Mouse (Mus musculus) ovary, postnatal 14 days (tissue): ENCODE measurements around the gene Camk1d.

Experiments used
- DNase-seq: peaks from one replicate; pipeline ENCODE4 v3.0.0; 2022; ENCODE audit warnings: low spot score

The Camk1d gene

GRCm38 (mm10) chr2:5469366-5469941 lies 244.9 kb downstream of the Camk1d start:
- DNase-seq, result no peak

DNA sequence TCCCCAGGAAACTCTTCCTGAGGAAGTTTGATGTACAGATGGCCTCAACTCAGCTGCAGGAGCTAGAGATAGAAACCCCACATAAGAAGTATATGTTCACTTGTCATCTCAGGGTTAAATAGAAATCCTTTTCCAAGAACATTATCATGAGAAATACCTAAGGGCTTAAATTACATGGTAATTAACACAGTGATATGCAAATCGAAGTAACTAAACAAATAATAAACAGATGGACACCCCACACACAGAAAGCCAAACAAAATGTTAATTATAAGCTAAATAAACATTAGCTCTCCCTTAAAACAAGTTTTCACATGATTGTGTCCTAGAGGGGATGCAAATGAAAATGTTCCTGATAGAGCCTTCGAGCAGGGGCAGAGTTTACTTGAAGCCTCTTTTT lies 246.8 kb downstream of the Camk1d start:
- DNase-seq, result no peak

GRCm38 (mm10) chr2:5458671-5459235 lies 255.6 kb downstream of the Camk1d start:
- DNase-seq, result no peak

- no peak for DNase-seq
Observed at GRCm38 (mm10) chr2:5458075-5458494, 256.2 kb downstream of the Camk1d start.

GRCm38 (mm10) chr2:5456108-5456507 lies 258.2 kb downstream of the Camk1d start:
- DNase-seq, result no peak

- DNase-seq, result no peak
Observed at GRCm38 (mm10) chr2:5454830-5455229, 259.5 kb downstream of the Camk1d start.

GRCm38 (mm10) chr2:5451654-5452053 lies 262.7 kb downstream of the Camk1d start:
- DNase-seq, result peak; percentile 9

- DNase-seq, result no peak
Observed at GRCm38 (mm10) chr2:5445357-5445756, 269.0 kb downstream of the Camk1d start.

- DNase-seq, result no peak
Observed at GRCm38 (mm10) chr2:5437690-5438089, 276.6 kb downstream of the Camk1d start.

- no peak for DNase-seq
Observed at GRCm38 (mm10) chr2:5435587-5436253, 278.6 kb downstream of the Camk1d start.

GRCm38 (mm10) chr2:5431309-5431708 lies 283.0 kb downstream of the Camk1d start:
- no peak for DNase-seq

DNA sequence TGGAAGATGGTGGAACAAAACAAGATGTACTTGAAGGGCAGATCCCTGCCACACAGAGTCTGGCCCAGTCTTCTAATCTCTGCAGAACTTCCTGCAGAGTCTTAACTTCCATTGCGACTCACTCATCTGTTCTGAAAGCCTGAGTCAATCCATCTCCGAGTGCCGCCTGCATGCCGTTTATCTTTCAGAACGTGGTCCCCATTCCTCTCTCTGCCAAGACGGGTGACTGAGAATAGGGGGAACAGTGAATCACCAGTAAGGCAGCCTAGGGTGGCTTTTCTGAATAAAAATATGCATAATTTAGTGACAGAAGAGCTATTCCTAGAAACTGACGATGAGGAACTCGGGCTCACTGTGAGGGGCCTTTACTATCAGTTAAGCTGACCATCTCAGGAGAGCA lies 284.4 kb downstream of the Camk1d start:
- DNase-seq, result no peak

DNA sequence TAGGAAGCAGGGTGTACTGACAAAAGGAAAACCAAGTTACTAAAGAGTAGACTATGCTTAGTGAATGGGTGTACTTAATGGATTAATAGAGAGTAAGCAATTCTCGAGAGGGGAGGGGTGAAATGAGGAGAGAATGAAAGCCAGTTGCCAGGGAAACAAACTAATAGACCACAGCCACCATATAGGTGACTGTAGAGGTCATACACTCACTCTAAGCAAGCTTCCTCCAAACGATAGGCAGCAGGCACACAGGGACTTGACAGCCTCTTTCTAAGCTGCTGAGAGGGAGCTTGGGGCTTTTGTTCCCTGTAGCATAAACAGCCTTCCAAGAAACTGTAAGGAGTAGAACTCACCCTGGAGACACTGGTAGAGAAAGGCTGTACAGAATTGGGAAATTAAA lies 288.2 kb downstream of the Camk1d start:
- DNase-seq, result no peak

- DNase-seq, result no peak
Observed at GRCm38 (mm10) chr2:5425612-5426011, 288.7 kb downstream of the Camk1d start.

DNA sequence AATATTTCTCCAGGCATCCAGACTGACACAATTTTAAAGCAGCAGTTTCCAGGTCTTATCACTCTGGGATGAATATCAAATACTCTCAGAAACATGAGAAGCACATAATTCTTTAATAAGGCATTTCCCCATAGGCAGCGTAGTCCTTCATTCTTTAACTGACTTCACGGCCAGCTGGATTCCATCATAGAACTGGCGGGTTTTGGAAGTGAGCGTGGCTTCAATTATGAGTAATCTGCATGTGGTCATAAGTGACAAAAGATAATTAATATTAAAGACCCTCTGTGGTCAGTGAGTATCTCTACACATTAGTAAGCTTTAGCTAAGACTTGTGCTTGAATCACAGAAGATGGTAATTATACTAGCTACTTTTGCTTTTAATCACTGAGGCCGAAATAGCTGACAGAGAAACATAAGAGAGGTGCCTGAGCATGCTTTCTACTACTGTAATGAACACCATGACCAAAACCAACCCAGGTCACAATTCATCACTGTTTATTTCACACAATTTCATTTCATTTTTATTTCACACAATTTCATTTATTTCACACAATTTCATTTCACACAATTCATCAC lies 293.6 kb downstream of the Camk1d start:
- DNase-seq, result no peak

DNA sequence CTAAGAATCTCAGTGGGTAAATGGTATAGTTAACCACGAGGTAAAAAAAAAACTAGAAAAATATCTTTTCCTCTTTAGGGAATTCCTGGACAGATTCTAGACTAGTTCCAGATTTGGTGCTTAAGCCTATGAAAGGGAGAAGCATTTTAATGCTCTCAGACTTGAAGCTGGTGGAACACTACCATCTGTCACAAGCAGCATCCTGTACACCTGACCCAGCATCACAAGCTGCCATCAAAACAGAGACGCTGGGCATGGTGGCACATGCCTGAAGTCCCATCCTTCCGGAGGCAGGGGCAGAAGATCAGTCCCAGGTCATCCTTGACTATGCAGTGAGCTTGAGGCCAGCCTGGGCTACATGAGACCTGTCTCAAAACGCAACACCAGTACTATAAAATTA lies 295.5 kb downstream of the Camk1d start:
- no peak for DNase-seq

- no peak for DNase-seq
Observed at GRCm38 (mm10) chr2:5417158-5418032, 296.9 kb downstream of the Camk1d start.

- DNase-seq, result no peak
Observed at GRCm38 (mm10) chr2:5411774-5412173, 302.5 kb downstream of the Camk1d start.

- DNase-seq, result no peak
Observed at GRCm38 (mm10) chr2:5403850-5404249, 310.5 kb downstream of the Camk1d start.

DNA sequence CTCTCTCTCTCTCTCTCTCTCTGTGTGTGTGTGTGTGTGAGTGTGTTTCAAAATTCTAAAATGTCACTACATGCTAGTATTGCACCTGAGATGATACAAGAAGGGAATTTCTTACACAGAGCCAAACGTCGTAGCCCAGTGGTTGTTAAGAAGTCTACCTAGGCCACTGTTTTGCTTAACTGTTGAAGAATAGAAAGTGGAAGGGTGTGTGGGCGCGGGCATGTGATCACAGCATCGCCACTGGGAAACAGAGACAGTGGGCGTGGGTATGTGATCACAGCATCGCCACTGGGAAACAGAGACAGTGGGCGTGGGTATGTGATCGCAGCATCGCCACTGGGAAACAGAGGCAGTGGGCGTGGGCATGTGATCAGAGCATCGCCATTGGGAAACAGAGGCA lies 312.3 kb downstream of the Camk1d start:
- no peak for DNase-seq

DNA sequence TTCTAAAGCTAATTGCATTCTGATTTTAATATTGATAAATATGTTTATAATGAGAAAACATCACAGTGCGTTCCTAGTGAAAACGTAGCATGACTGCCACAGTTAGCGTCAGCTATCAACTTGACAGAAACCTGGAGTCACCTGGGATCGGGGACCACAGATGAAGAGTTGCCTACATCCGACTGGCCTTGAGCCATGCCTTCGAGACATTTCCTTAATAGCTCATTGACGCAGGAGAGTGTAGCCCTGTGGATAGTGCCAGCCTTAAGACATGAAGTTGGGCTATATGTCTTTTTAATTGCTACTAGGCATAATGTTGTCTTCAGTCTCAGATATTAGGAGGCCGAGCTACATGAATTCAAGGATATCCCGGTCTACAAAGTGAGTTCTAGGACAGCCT lies 315.8 kb downstream of the Camk1d start:
- no peak for DNase-seq

DNA sequence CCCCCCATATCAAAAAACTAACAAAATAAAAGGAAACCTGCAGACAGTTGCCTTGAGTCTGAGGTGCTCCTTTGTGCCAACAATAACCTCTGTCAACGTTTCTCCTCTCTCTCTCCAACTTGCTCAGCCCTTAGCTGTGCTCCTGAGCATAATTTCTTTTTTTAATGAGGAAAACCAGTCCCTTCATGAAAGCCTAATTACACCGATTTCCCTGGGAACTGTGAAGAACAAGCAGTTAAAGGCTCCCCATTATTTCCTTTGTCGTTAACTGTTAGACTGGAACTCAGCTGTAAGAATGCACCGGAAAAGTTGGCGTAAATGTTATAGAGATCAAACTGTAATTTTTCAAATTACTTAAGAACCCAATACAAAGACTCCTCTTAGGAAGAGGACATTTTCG lies 316.3 kb downstream of the Camk1d start:
- no peak for DNase-seq
